Mouse (Mus musculus) megakaryocyte, embryonic 14.5 days (primary cell): ENCODE data around the gene Atf7ip. TPM values are rescaled to one million over a fixed set of nuclear protein-coding genes. Genes with fewer than 3 reads are reported as not detected.

Source experiments
- H3K27me3 ChIP-seq: replicated peaks from 2 replicates; pipeline ENCODE3; 2012; ENCODE audit warnings: inconsistent platforms
- H3K36me3 ChIP-seq: replicated peaks from 2 replicates; pipeline ENCODE3; 2012; ENCODE audit warnings: low read length, inconsistent platforms, mixed read lengths
- H3K4me1 ChIP-seq: 2 replicates; pipeline ENCODE4 v1.6.1; 2012; ENCODE audit warnings: inconsistent platforms
- H3K4me3 ChIP-seq: replicated peaks from 2 replicates; pipeline ENCODE3; 2012; ENCODE audit warnings: moderate library complexity, mild to moderate bottlenecking, inconsistent platforms
- H3K9me3 ChIP-seq: 2 replicates; pipeline ENCODE4 v1.6.1; 2012; ENCODE audit warnings: inconsistent platforms
- FLI1 ChIP-seq: IDR thresholded peaks from 2 replicates; pipeline ENCODE4 v1.6.1; 2012; ENCODE audit warnings: low read length, inconsistent platforms, mixed read lengths
- GATA1 ChIP-seq: IDR thresholded peaks from 3 replicates; pipeline ENCODE4 v1.6.1; 2012; ENCODE audit warnings: mixed read lengths, low read length, inconsistent platforms, borderline replicate concordance
- polyA plus RNA-seq: library from polyadenylated mRNA; stranded (reverse); fragments of >175 nt; gene quantifications from 2 replicates; pipeline ENCODE4 v1.2.3, GENCODE M21; 2012; ENCODE audit warnings: low replicate concordance; ENCODE audit not compliant: insufficient read depth

Atf7ip gene
- polyA plus RNA-seq, 1 experiment: 12.1 TPM

- Histone ChIP-seq H3K36me3 (no peaks in the 10 kb centered on the region), H3K4me3 (no peak overlapping the region), H3K27me3 (no peaks in the 10 kb centered on the region), H3K4me1 (no peaks in the 10 kb centered on the region), H3K9me3 (peaks cover 22% of the 10 kb centered on the region)
- TF ChIP-seq FLI1 (no peak), GATA1 (no peak)
These were observed 125.6 kb downstream of the Atf7ip start for GRCm38 (mm10) chr6:136631519-136631918.

- Histone ChIP-seq H3K9me3 (peaks cover 24% of the 10 kb centered on the region), H3K4me3 (no peak overlapping the region), H3K4me1 (no peaks in the 10 kb centered on the region), H3K27me3 (no peaks in the 10 kb centered on the region), H3K36me3 (no peaks in the 10 kb centered on the region)
- no peak for TF ChIP-seq GATA1
- TF ChIP-seq FLI1: no peak
These were observed 126.1 kb downstream of the Atf7ip start for GRCm38 (mm10) chr6:136631945-136632534.

- Histone ChIP-seq H3K36me3 (no peaks in the 10 kb centered on the region), H3K9me3 (peaks cover 24% of the 10 kb centered on the region), H3K4me1 (no peaks in the 10 kb centered on the region), H3K4me3 (no peak overlapping the region), H3K27me3 (no peaks in the 10 kb centered on the region)
- TF ChIP-seq GATA1: no peak
- no peak for TF ChIP-seq FLI1
These were observed 127.2 kb downstream of the Atf7ip start for GRCm38 (mm10) chr6:136633154-136633553.

GRCm38 (mm10) chr6:136633719-136634118 lies 127.8 kb downstream of the Atf7ip start:
- no peaks in the 10 kb centered on the region for H3K36me3 ChIP-seq
- H3K27me3 ChIP-seq: no peaks in the 10 kb centered on the region
- TF ChIP-seq FLI1: no peak
- no peak for TF ChIP-seq GATA1
- no peaks in the 10 kb centered on the region for H3K4me1 ChIP-seq
- H3K4me3 ChIP-seq: no peak overlapping the region
- peaks cover 24% of the 10 kb centered on the region for H3K9me3 ChIP-seq

- no peaks in the 10 kb centered on the region for H3K27me3 ChIP-seq
- H3K36me3 ChIP-seq: no peaks in the 10 kb centered on the region
- no peaks in the 10 kb centered on the region for H3K4me1 ChIP-seq
- no peak overlapping the region for H3K4me3 ChIP-seq
- peaks cover 24% of the 10 kb centered on the region for H3K9me3 ChIP-seq
- no peak for TF ChIP-seq GATA1
- TF ChIP-seq FLI1: no peak
These were observed 129.0 kb downstream of the Atf7ip start for GRCm38 (mm10) chr6:136634982-136635381.

- Histone ChIP-seq H3K36me3 (no peaks in the 10 kb centered on the region), H3K9me3 (peaks cover 8% of the 10 kb centered on the region), H3K4me1 (no peaks in the 10 kb centered on the region), H3K27me3 (no peaks in the 10 kb centered on the region), H3K4me3 (no peak overlapping the region)
- TF ChIP-seq FLI1: no peak
- TF ChIP-seq GATA1: no peak
These were observed 138.2 kb downstream of the Atf7ip start for GRCm38 (mm10) chr6:136644171-136644570.

GRCm38 (mm10) chr6:136645754-136646153 lies 139.8 kb downstream of the Atf7ip start:
- TF ChIP-seq GATA1: no peak
- TF ChIP-seq FLI1: no peak
- H3K4me3 ChIP-seq: no peak overlapping the region
- no peaks in the 10 kb centered on the region for H3K27me3 ChIP-seq

GRCm38 (mm10) chr6:136646207-136646606 lies 140.2 kb downstream of the Atf7ip start:
- no peak for TF ChIP-seq GATA1
- no peak for TF ChIP-seq FLI1
- H3K4me1 ChIP-seq: no peaks in the 10 kb centered on the region
- no peak overlapping the region for H3K4me3 ChIP-seq
- no peaks in the 10 kb centered on the region for H3K27me3 ChIP-seq
- H3K9me3 ChIP-seq: peaks cover 8% of the 10 kb centered on the region
- no peaks in the 10 kb centered on the region for H3K36me3 ChIP-seq

More at GRCm38 (mm10) chr6:136645754-136646153, 139.8 kb downstream of the Atf7ip start:
- H3K4me1 ChIP-seq: no peaks in the 10 kb centered on the region
- peaks cover 8% of the 10 kb centered on the region for H3K9me3 ChIP-seq
- H3K36me3 ChIP-seq: no peaks in the 10 kb centered on the region

- Histone ChIP-seq H3K27me3 (peaks cover 3% of the 10 kb centered on the region), H3K4me3 (no peak overlapping the region), H3K36me3 (no peaks in the 10 kb centered on the region), H3K4me1 (no peaks in the 10 kb centered on the region), H3K9me3 (peaks cover 8% of the 10 kb centered on the region)
- TF ChIP-seq FLI1 (no peak), GATA1 (no peak)
These were observed 141.5 kb downstream of the Atf7ip start for GRCm38 (mm10) chr6:136647455-136647861.

- TF ChIP-seq GATA1 (no peak), FLI1 (no peak)
These were observed 144.7 kb downstream of the Atf7ip start for GRCm38 (mm10) chr6:136650664-136651063.

More at GRCm38 (mm10) chr6:136650664-136651063, 144.7 kb downstream of the Atf7ip start:
- H3K36me3 ChIP-seq: no peaks in the 10 kb centered on the region
- H3K27me3 ChIP-seq: peaks cover 9% of the 10 kb centered on the region
- H3K4me3 ChIP-seq: no peak overlapping the region
- H3K9me3 ChIP-seq: no peaks in the 10 kb centered on the region
- H3K4me1 ChIP-seq: peaks cover 7% of the 10 kb centered on the region; the same call in 1 of the 2 replicates
